Mouse (Mus musculus) hindbrain, embryonic 16.5 days (tissue): Measurements from ENCODE around the gene Kif9. TPM values are rescaled to one million over a fixed set of nuclear protein-coding genes. Genes with fewer than 3 reads are reported as not detected.
A peak's percentile ranks its signal among the peaks of the same experiment; 100 is the strongest.

Experiments used
- ATAC-seq: fragments of 200-750 bp; cut with Nextera tagmentation; 2 replicates; pipeline ENCODE4 v1.8.0; 2017; ENCODE audit warnings: moderate TSS enrichment, moderate library complexity
- H3K27ac ChIP-seq: fragments of 300-500 bp; sonication (generic); 2 replicates; pipeline ENCODE4 v1.5.1; 2014; ENCODE audit warnings: low read depth, mild to moderate bottlenecking, control low read depth, low read length, moderate library complexity
- H3K27me3 ChIP-seq: fragments of 300-500 bp; sonication (generic); replicated peaks from 2 replicates; pipeline ENCODE4 v1.6.1; 2014; ENCODE audit warnings: low read length; ENCODE audit not compliant: control insufficient read depth, insufficient read depth
- H3K36me3 ChIP-seq: fragments of 300-500 bp; sonication (generic); 2 replicates; pipeline ENCODE4 v1.6.1; 2014; ENCODE audit warnings: mild to moderate bottlenecking, low read length, moderate library complexity, mixed read lengths; ENCODE audit not compliant: control insufficient read depth, insufficient read depth
- H3K4me1 ChIP-seq: fragments of 300-500 bp; sonication (generic); 2 replicates; pipeline ENCODE4 v1.6.1; 2014; ENCODE audit warnings: low read depth, low read length; ENCODE audit not compliant: control insufficient read depth, insufficient read depth
- H3K4me2 ChIP-seq: fragments of 300-500 bp; sonication (generic); 2 replicates; pipeline ENCODE4 v1.6.1; 2014; ENCODE audit warnings: mild to moderate bottlenecking, low read length, control low read depth, moderate library complexity
- H3K4me3 ChIP-seq: fragments of 300-500 bp; sonication (generic); 2 replicates; pipeline ENCODE4 v1.5.1; 2014; ENCODE audit warnings: mild to moderate bottlenecking, low read length, control low read depth, moderate library complexity
- H3K9ac ChIP-seq: fragments of 300-500 bp; sonication (generic); 2 replicates; pipeline ENCODE4 v1.6.1; 2014; ENCODE audit warnings: low read depth, mild to moderate bottlenecking, control low read depth, low read length, moderate library complexity
- H3K9me3 ChIP-seq: fragments of 300-500 bp; sonication (generic); 2 replicates; pipeline ENCODE4 v1.6.1; 2014; ENCODE audit warnings: mild to moderate bottlenecking, low read length, moderate library complexity; ENCODE audit not compliant: control insufficient read depth
- WGBS: fragments of 180-500 bp; shearing (Covaris S2); extraction: QIAGEN DNeasy Blood & Tissue Kit; methylation state at CpG from one replicate; pipeline ENCODE4 v1.1.7; 2014; 5-methylcytosine and 5-hydroxymethylcytosine counted together
- polyA plus RNA-seq: library from polyadenylated mRNA; unstranded; fragments of >200 nt; fragmentation: Nextera tagmentation; extraction: Ambion mirVana; gene quantifications from 2 replicates; pipeline ENCODE4 v1.2.1, GENCODE M21; 2015

Kif9 gene
- polyA plus RNA-seq, result 6.1 and 6.8 TPM in 2 replicates

DNA sequence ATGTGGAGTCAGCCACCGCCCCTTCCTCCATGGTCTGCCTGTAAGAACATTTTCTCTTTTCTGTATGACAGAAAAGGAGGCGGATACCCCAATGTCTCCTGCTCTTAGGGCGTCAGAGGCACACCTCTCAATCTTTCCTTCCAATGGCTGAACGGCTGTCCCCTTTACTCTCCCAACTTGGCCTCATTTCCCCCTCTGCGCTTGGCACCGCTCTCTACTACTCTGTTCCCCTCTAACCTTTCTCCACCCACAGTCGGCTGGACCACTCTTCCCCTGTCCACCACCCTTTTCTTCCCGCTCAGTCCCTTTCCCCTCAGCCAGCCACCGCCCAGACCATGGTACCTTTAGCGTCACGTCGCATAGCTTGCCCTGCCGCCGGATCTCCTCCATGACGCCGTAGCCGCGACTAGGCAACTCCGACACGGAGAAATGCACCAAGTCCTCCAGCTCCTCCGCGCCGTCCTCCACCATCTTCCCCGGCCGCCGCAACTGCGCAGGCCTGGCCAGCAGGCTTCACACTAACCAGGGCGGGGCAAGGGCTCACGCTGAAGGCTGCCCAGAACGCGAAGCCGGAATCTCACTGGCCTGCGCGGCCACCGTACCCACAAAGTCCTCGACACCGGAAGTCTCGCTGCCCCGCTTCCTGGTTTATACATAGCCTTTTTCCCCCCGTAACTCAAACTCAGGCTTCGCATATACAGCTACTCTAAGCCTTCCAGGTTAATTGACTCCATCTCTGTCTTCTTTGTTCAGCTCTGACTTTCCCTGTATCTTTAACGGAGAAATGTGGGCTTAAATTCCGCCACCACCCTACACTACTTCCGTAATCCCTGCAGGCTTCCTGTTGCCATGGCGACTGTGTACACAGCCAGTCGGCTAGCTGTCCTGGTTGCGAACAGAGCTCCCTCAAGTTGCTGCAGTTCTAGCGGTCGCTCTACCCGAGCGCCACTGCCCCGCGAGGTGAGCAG is at the start of gene Kif9, which contains the start of gene Klhl18:
TSS of gene Kif9 (plus strand) at position 835 of the 968 bp plus-strand sequence.
TSS of gene Klhl18 (minus strand) at position 571 of the 968 bp plus-strand sequence.
- WGBS, result under 1% methylated on average over 53 of the region's 53 CpGs
- Histone ChIP-seq H3K27ac (peak within 1 kb of the TSS; percentile 91), H3K9ac (peak within 1 kb of the TSS; percentile 84), H3K4me3 (peak within 1 kb of the TSS; percentile 79), H3K36me3 (peaks cover 4% of the 10 kb centered on the region; the same call in 1 of the 2 replicates), H3K27me3 (no peaks in the 10 kb centered on the region; the same call in 1 of the 2 replicates), H3K9me3 (no peaks in the 10 kb centered on the region), H3K4me2 (peak within 1 kb of the TSS; percentile 95), H3K4me1 (peaks cover 14% of the 10 kb centered on the region)
- ATAC-seq, result peak; percentile 99

DNA sequence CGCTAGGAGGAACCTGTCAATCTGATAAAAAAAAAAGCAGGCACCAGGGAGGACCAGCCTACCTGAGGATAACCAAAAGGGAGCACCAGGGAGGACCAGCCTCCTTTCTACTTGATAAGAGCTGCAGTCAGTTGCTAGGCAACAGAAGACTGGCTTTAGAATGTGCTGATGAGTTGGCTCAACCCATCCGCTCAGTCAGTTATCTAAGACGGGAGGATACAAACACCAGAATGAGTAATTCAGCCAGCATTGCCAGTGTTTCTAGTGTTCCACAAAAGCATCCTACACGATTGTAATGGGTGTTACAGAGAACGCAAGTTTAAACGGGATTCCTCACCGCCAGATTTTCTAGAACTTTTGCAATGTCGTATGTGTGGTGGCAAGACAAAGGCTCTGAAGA is 45.5 kb upstream of the Kif9 start:
- no peaks in the 10 kb centered on the region for H3K9me3 ChIP-seq
- H3K27ac ChIP-seq, result no peak overlapping the region
- no peak overlapping the region for H3K4me3 ChIP-seq
- ATAC-seq, result no peak
- H3K4me1 ChIP-seq, result no peaks in the 10 kb centered on the region
- H3K27me3 ChIP-seq, result no peaks in the 10 kb centered on the region
- 54% methylated on average over 8 of the region's 8 CpGs for WGBS
- peaks cover 34% of the 10 kb centered on the region for H3K36me3 ChIP-seq
- H3K9ac ChIP-seq, result no peak overlapping the region
- no peak overlapping the region for H3K4me2 ChIP-seq

- 95% methylated on average over 2 of the region's 2 CpGs for WGBS
- Histone ChIP-seq H3K9me3 (no peaks in the 10 kb centered on the region), H3K9ac (no peak overlapping the region), H3K4me3 (no peak overlapping the region), H3K4me2 (no peak overlapping the region), H3K27me3 (no peaks in the 10 kb centered on the region), H3K4me1 (no peaks in the 10 kb centered on the region), H3K36me3 (peaks cover 21% of the 10 kb centered on the region), H3K27ac (no peak overlapping the region)
- no peak for ATAC-seq
Measured at GRCm38 (mm10) chr9:110433045-110433444, 43.7 kb upstream of the Kif9 start.

GRCm38 (mm10) chr9:110436041-110436440 is 40.7 kb upstream of the Kif9 start:
- H3K9me3 ChIP-seq, result no peaks in the 10 kb centered on the region
- no peak overlapping the region for H3K27ac ChIP-seq
- H3K4me2 ChIP-seq, result no peak overlapping the region
- ATAC-seq, result no peak
- no peak overlapping the region for H3K4me3 ChIP-seq
- WGBS, result 95% methylated on average over 11 of the region's 11 CpGs
- no peaks in the 10 kb centered on the region for H3K27me3 ChIP-seq
- H3K36me3 ChIP-seq, result peaks cover 12% of the 10 kb centered on the region
- H3K4me1 ChIP-seq, result no peaks in the 10 kb centered on the region
- no peak overlapping the region for H3K9ac ChIP-seq

DNA sequence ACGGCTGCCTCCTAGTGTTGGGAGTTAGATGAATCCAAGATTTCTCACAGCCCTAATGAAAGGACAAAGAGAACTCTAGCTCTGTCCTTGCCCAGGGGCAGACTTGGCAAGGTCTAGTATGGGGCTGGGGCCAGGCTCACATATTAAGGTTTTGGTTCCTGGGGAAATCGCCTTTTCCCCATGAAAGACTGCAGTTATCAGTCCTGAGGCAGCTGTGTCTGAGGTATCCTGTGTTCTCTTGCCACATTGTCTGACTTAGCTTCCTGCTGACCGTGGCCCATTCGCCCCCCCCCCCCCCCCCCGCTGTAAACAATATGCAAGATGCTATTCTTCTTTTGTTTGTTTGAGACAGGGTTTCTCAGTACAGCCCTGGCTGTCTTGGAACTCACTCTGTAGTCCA is 36.7 kb upstream of the Kif9 start:
- no peak for ATAC-seq
- H3K9ac ChIP-seq, result no peak overlapping the region
- no peaks in the 10 kb centered on the region for H3K27me3 ChIP-seq
- WGBS, result 72% methylated on average over 3 of the region's 5 CpGs
- no peak overlapping the region for H3K4me3 ChIP-seq
- no peak overlapping the region for H3K27ac ChIP-seq
- no peaks in the 10 kb centered on the region for H3K4me1 ChIP-seq
- H3K9me3 ChIP-seq, result no peaks in the 10 kb centered on the region
- no peaks in the 10 kb centered on the region; the same call in 1 of the 2 replicates for H3K36me3 ChIP-seq
- no peak overlapping the region for H3K4me2 ChIP-seq

DNA sequence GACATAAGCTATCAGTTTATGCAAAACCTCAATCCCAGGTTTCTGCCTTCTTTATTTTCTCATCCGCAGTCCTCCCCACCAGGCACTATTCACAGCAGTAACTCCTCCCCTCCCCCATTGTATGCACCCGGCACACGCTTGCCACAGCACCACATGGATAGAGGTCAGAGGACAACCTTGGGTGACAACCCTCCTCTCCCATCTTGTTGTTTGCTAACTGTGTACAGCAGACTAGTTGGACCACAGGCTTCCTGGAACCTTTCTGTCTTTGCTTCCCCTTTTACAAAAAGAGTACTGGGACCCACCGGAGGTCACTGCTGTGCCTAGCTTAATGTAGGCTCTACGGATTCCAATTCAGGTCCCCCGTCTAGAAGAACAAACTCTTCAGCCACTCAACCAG is 36.2 kb upstream of the Kif9 start:
- Histone ChIP-seq H3K4me1 (no peaks in the 10 kb centered on the region), H3K36me3 (no peaks in the 10 kb centered on the region; the same call in 1 of the 2 replicates), H3K27me3 (no peaks in the 10 kb centered on the region), H3K27ac (no peak overlapping the region), H3K9me3 (no peaks in the 10 kb centered on the region), H3K9ac (no peak overlapping the region), H3K4me2 (no peak overlapping the region), H3K4me3 (no peak overlapping the region)
- WGBS, result 85% methylated on average over 6 of the region's 6 CpGs
- no peak for ATAC-seq

DNA sequence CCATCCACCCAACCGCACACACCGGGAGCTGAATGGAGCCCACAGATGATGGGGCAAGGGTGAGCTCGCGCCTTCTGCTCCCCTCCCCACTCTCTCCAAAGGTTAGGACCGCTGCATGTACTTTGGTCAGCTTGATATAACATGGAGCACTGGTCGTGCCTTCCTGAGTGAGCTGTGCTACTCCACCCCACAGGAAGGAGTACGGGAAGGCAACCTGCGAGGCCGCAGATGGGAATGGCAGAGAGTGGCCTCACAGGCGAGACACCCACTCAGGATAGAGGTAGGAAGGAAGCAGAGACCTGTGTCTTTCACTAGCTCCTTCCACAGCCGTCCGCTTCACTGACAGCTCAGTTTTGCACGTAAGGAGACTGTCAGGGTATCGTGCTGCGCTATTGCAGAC is 28.4 kb upstream of the Kif9 start:
- Histone ChIP-seq H3K4me3 (no peak overlapping the region), H3K36me3 (peaks cover 3% of the 10 kb centered on the region; the same call in 1 of the 2 replicates), H3K27me3 (no peaks in the 10 kb centered on the region), H3K4me1 (no peaks in the 10 kb centered on the region; the same call in 1 of the 2 replicates), H3K9ac (no peak overlapping the region), H3K4me2 (no peak overlapping the region), H3K27ac (no peak overlapping the region), H3K9me3 (no peaks in the 10 kb centered on the region)
- peak; percentile 30 for ATAC-seq
- WGBS, result 84% methylated on average over 15 of the region's 15 CpGs

DNA sequence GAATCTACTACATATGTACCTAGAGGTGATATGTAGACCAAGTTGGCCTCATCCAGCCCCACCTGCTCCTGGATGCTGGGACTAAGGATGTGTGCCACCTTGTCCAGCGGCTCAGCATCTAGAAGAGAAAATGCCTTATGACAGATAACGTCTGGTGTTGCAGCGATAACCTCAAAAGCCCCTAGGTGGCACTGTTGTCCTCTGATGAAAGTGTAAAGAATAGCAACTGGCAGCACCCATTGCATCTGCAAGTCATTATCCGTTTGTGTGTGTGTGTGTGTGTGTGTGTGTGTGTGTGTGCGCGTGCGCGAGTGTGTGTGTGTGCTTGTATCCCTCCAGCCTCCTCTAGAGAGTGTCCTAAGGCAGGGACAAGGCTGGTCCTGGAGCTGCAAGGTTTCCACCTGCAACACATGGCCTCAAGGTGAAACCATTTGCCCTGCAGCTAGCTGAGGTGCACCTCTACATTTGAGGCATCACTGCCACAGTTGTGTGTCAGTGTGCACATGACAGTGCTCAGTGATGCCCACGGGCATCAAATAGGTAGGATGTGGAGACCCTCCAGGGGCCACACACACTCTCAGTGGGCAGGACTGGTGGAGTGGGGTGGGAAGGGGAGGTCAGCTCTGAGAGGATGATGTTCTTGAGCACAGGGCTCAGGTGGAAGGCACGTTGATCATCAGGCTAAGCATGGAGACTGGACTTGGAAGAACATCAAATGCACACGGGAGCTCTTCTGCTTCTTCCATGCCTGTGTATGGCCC is 27.7 kb upstream of the Kif9 start:
- Histone ChIP-seq H3K9ac (no peak overlapping the region), H3K4me2 (no peak overlapping the region), H3K27me3 (no peaks in the 10 kb centered on the region), H3K9me3 (no peaks in the 10 kb centered on the region), H3K4me3 (no peak overlapping the region), H3K27ac (no peak overlapping the region), H3K4me1 (no peaks in the 10 kb centered on the region; the same call in 1 of the 2 replicates), H3K36me3 (peaks cover 3% of the 10 kb centered on the region; the same call in 1 of the 2 replicates)
- peak; percentile 91 for ATAC-seq
- 26% methylated on average over 11 of the region's 11 CpGs for WGBS

DNA sequence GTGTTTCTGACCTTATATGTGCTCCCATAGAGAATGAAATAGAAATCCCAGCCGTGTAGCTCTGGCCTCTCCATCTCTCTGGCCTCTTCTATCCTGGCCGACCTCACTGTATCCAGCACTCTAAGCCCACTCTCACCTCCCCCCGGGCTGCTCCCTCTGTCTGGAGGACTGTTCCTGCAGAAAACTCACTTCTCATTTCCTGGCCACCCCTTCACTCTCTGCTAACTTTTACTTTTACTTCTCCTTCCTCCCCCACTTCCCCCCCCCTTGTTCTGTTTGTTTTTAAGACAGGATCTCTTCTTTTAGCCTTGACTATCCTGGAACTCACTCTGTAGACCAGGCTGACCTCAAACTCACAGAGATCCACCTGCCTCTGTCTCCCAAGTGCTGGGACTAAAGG is 24.2 kb upstream of the Kif9 start:
- no peak overlapping the region for H3K4me3 ChIP-seq
- H3K36me3 ChIP-seq, result peaks cover 3% of the 10 kb centered on the region; the same call in 1 of the 2 replicates
- no peak overlapping the region for H3K4me2 ChIP-seq
- WGBS, result 92% methylated on average over 3 of the region's 3 CpGs
- no peak overlapping the region for H3K27ac ChIP-seq
- no peak for ATAC-seq
- no peaks in the 10 kb centered on the region for H3K27me3 ChIP-seq
- H3K9ac ChIP-seq, result no peak overlapping the region
- no peaks in the 10 kb centered on the region; the same call in 1 of the 2 replicates for H3K4me1 ChIP-seq
- no peaks in the 10 kb centered on the region for H3K9me3 ChIP-seq
